Mouse (Mus musculus) midbrain, embryonic 15.5 days (tissue): Measurements from ENCODE around the gene Lce3f. TPM values are rescaled to one million over a fixed set of nuclear protein-coding genes. Genes with fewer than 3 reads are reported as not detected.
A peak's percentile ranks its signal among the peaks of the same experiment; 100 is the strongest.

Source experiments
- ATAC-seq: fragments of 200-750 bp; cut with Nextera tagmentation; replicated peaks from 2 replicates; pipeline ENCODE4 v1.8.0; 2017; ENCODE audit warnings: moderate TSS enrichment
- H3K27ac ChIP-seq: fragments of 300-500 bp; sonication (generic); 2 replicates; pipeline ENCODE4 v1.5.1; 2015; ENCODE audit warnings: mild to moderate bottlenecking, inconsistent platforms
- H3K27me3 ChIP-seq: fragments of 300-500 bp; sonication (generic); replicated peaks from 2 replicates; pipeline ENCODE4 v1.6.1; 2015; ENCODE audit warnings: inconsistent platforms
- H3K36me3 ChIP-seq: fragments of 300-500 bp; sonication (generic); replicated peaks from 2 replicates; pipeline ENCODE4 v1.6.1; 2015; ENCODE audit warnings: inconsistent platforms
- H3K4me1 ChIP-seq: fragments of 300-500 bp; sonication (generic); 2 replicates; pipeline ENCODE4 v1.6.1; 2015; ENCODE audit warnings: inconsistent platforms
- H3K4me2 ChIP-seq: fragments of 300-500 bp; sonication (generic); 2 replicates; pipeline ENCODE4 v1.6.1; 2015; ENCODE audit warnings: inconsistent platforms, mild to moderate bottlenecking, moderate library complexity
- H3K4me3 ChIP-seq: fragments of 300-500 bp; sonication (generic); 2 replicates; pipeline ENCODE4 v1.5.1; 2015; ENCODE audit warnings: mild to moderate bottlenecking, inconsistent platforms
- H3K9ac ChIP-seq: fragments of 300-500 bp; sonication (generic); 2 replicates; pipeline ENCODE4 v1.6.1; 2015; ENCODE audit warnings: mild to moderate bottlenecking, inconsistent platforms
- H3K9me3 ChIP-seq: fragments of 300-500 bp; sonication (generic); 2 replicates; pipeline ENCODE4 v1.6.1; 2016; ENCODE audit warnings: inconsistent platforms
- WGBS: fragments of 180-500 bp; shearing (Covaris S2); methylation state at CpG from one replicate; pipeline ENCODE4 v1.1.7; 2015; ENCODE audit warnings: mixed read lengths; 5-methylcytosine and 5-hydroxymethylcytosine counted together
- polyA plus RNA-seq: library from polyadenylated mRNA; unstranded; fragments of >200 nt; fragmentation: Nextera tagmentation; extraction: Ambion mirVana; gene quantifications from 2 replicates; pipeline ENCODE4 v1.2.1, GENCODE M21; 2015

The Lce3f gene
- polyA plus RNA-seq, 1 experiment from 2014 or later: not detected

GRCm38 (mm10) chr3:93023411-93024184, 31.6 kb downstream of the Lce3f start:
- H3K9me3 ChIP-seq: no peaks in the 10 kb centered on the region
- no peak overlapping the region for H3K27ac ChIP-seq
- H3K36me3 ChIP-seq: no peaks in the 10 kb centered on the region
- no peak overlapping the region for H3K4me3 ChIP-seq
- H3K27me3 ChIP-seq: no peaks in the 10 kb centered on the region
- no peaks in the 10 kb centered on the region for H3K4me1 ChIP-seq
- ATAC-seq: no peak
- 77% methylated on average over 3 of the region's 3 CpGs for WGBS
- no peak overlapping the region for H3K4me2 ChIP-seq
- H3K9ac ChIP-seq: no peak overlapping the region

GRCm38 (mm10) chr3:93025486-93025885, 33.5 kb downstream of the Lce3f start:
- no peak overlapping the region for H3K4me2 ChIP-seq
- H3K4me1 ChIP-seq: no peaks in the 10 kb centered on the region
- H3K36me3 ChIP-seq: no peaks in the 10 kb centered on the region
- H3K4me3 ChIP-seq: no peak overlapping the region
- no peaks in the 10 kb centered on the region for H3K27me3 ChIP-seq
- 82% methylated on average over 2 of the region's 2 CpGs for WGBS
- no peaks in the 10 kb centered on the region for H3K9me3 ChIP-seq
- ATAC-seq: no peak
- H3K27ac ChIP-seq: no peak overlapping the region
- H3K9ac ChIP-seq: no peak overlapping the region

- H3K9ac ChIP-seq: no peak overlapping the region
- no peak overlapping the region for H3K4me3 ChIP-seq
- no peak overlapping the region for H3K4me2 ChIP-seq
- no peaks in the 10 kb centered on the region for H3K9me3 ChIP-seq
- ATAC-seq: peak; percentile 99
- H3K4me1 ChIP-seq: no peaks in the 10 kb centered on the region
- WGBS: 50% methylated on average over 5 of the region's 5 CpGs
- no peak overlapping the region for H3K27ac ChIP-seq
- no peaks in the 10 kb centered on the region for H3K36me3 ChIP-seq
- no peaks in the 10 kb centered on the region for H3K27me3 ChIP-seq
Measured at GRCm38 (mm10) chr3:93031450-93031849, 39.4 kb downstream of the Lce3f start.

Other genes with a start within 250 kb of the Lce3f start
- gene Lce1g, start 239.9 kb upstream of the Lce3f start, polyA plus RNA-seq: not detected in 2 replicates
- not detected in 2 replicates for gene Lce1h, start 227.2 kb upstream of the Lce3f start, polyA plus RNA-seq
- not detected in 2 replicates for gene Lce1i, start 213.3 kb upstream of the Lce3f start, polyA plus RNA-seq
- not detected in 2 replicates for gene Lce1j, start 201.7 kb upstream of the Lce3f start, polyA plus RNA-seq
- gene Lce1k, start 184.3 kb upstream of the Lce3f start, polyA plus RNA-seq: not detected in 2 replicates
- not detected in 2 replicates for gene Kprp, start 165.0 kb upstream of the Lce3f start, polyA plus RNA-seq
- not detected in 2 replicates for gene Lce1l, start 140.9 kb upstream of the Lce3f start, polyA plus RNA-seq
- gene 2310050C09Rik, start 122.0 kb upstream of the Lce3f start, polyA plus RNA-seq: not detected in 2 replicates
- gene Lce3a, start 66.0 kb upstream of the Lce3f start, polyA plus RNA-seq: not detected in 2 replicates
- gene Lce3b, start 59.2 kb upstream of the Lce3f start, polyA plus RNA-seq: not detected in 2 replicates
- gene Lce3c, start 47.7 kb upstream of the Lce3f start, polyA plus RNA-seq: not detected in 2 replicates
- not detected in 2 replicates for gene Lce3d, start 34.8 kb upstream of the Lce3f start, polyA plus RNA-seq
- not detected in 2 replicates for gene Lce3e, start 25.2 kb upstream of the Lce3f start, polyA plus RNA-seq
- 1.3 and 1.6 TPM in 2 replicates for gene Crct1, start 23.5 kb downstream of the Lce3f start, polyA plus RNA-seq
- gene Lce1m, start 26.8 kb downstream of the Lce3f start, polyA plus RNA-seq: not detected in 2 replicates
- gene Gm4858, start 76.6 kb downstream of the Lce3f start, polyA plus RNA-seq: not detected in 2 replicates
- gene Crnn, start 152.6 kb downstream of the Lce3f start, polyA plus RNA-seq: not detected in 2 replicates
- gene Flg2, start 205.1 kb downstream of the Lce3f start, polyA plus RNA-seq: not detected in 2 replicates